Mouse (Mus musculus): Measurements from ENCODE around the gene Slc40a1. TPM values are rescaled to one million over a fixed set of nuclear protein-coding genes. Genes with fewer than 3 reads are reported as not detected.

Gene Slc40a1
- polyA plus RNA-seq, 1 experiment from 2014 or later, result 22.1 TPM

DNA sequence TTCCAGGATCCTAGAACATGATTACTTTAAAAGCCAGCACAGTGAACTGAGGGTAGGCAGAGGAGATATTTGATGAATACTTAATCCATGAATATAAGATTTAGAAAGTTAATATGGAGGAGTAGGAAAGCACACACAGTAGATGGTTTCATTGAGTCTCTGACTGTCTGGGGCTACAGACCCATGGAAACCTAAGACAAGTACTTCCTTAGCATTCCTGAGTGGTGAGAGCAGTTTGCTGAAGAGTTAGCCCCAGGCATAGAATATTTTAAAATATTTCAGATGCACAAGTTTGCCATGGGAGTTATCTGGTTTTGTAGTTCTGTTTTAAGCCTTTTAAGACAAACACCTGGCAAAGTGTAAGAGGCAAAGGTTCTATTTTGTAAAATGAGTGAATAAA is 65.2 kb downstream of the Slc40a1 start:
- H3K4me1 ChIP-seq, result no peaks in the 10 kb centered on the region
- no peak overlapping the region for H3K9ac ChIP-seq
- no peak for ATAC-seq
- no peaks in the 10 kb centered on the region for H3K36me3 ChIP-seq (ENCODE audit: poor library complexity, severe bottlenecking)
- H3K4me3 ChIP-seq, result no peak overlapping the region
- H3K4me2 ChIP-seq, result no peak overlapping the region
- H3K9me3 ChIP-seq (replicated peaks), result no peaks in the 10 kb centered on the region
- no peak overlapping the region for H3K27ac ChIP-seq
- H3K27me3 ChIP-seq, result no peaks in the 10 kb centered on the region

- Histone ChIP-seq H3K9me3 (replicated peaks) (no peaks in the 10 kb centered on the region), H3K9ac (no peak overlapping the region), H3K4me3 (no peak overlapping the region), H3K4me2 (no peak overlapping the region), H3K27ac (no peak overlapping the region), H3K4me1 (no peaks in the 10 kb centered on the region), H3K27me3 (no peaks in the 10 kb centered on the region), H3K36me3 (ENCODE audit: poor library complexity, severe bottlenecking) (no peaks in the 10 kb centered on the region)
- WGBS, result 78% methylated on average over 5 of the region's 5 CpGs
- no peak for ATAC-seq
Measured at GRCm38 (mm10) chr1:45860349-45860748, 66.0 kb downstream of the Slc40a1 start.

Other genes with a start within 250 kb of the Slc40a1 start
- 70.4 and 80.2 TPM in 2 replicates for gene Wdr75, start 131.4 kb downstream of the Slc40a1 start, polyA plus RNA-seq (2015; fragmentation: Nextera tagmentation; extraction: Ambion mirVana)
- gene Gm5269, start 36.2 kb downstream of the Slc40a1 start, polyA plus RNA-seq (2015; fragmentation: Nextera tagmentation; extraction: Ambion mirVana), result not detected in 2 replicates
- gene Dnah7b, start 139.8 kb upstream of the Slc40a1 start, polyA plus RNA-seq (2015; fragmentation: Nextera tagmentation; extraction: Ambion mirVana), result 1.4 and 1.9 TPM in 2 replicates